Comparison of ENCODE assay signal across 8 mouse cellular contexts in the genomic region with DNA sequence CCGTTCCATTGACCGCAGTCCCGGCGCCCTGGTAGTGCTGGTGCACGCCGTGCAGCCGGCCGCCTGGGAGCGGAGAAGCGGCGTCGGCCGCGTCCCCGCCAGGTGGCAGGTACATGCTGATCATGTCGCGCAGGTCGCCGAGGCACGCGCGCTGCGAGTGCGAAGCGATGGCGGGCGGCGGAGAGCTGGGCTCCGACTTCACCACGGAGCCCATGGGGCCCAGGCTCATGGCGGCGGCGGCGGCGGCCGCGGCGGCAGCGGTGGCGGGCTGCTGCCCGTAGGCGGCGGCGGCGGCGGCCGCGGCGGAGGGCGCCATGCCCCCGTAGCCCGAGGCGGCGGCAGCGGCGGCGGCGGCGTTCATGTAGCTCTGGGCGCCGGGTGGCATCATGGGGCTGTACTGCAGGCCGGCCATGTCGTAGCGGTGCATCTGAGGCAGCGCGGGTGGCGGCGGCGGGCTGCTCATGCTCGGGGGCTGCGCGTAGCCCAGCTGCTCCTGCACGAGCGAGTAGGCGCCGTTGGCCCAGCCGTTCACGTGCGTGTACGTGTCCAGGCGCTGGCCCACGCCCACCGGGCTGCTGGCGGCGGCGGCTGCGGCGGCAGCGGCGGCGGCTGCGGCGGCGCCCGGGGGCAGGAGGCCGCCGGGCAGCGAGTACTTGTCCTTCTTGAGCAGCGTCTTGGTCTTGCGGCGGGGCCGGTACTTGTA. TPM values are rescaled to one million over a fixed set of nuclear protein-coding genes. Genes with fewer than 3 reads are reported as not detected.
DNase-seq lines count a peak whose midpoint lies in the region; ATAC-seq lines count a peak whose summit lies in the region.

No protein-coding gene starts in this region.

- H3K4me1 ChIP-seq in forebrain, embryonic 15.5 days: peaks cover 19% of the 10 kb centered on the region
- H3K4me1 ChIP-seq in limb, embryonic 12.5 days (replicated peaks): no peaks in the 10 kb centered on the region

- no peaks in the 10 kb centered on the region for H3K9me3 ChIP-seq in forebrain, embryonic 15.5 days
- H3K9me3 ChIP-seq in limb, embryonic 12.5 days: no peaks in the 10 kb centered on the region

- 30% methylated on average over 80 of the region's 102 CpGs for WGBS in forebrain, embryonic 15.5 days
- WGBS in limb, embryonic 12.5 days: 24% methylated on average over 54 of the region's 102 CpGs

- H3K27ac ChIP-seq in forebrain, embryonic 15.5 days (replicated peaks): peak overlapping the region; percentile 65
- no peak overlapping the region for H3K27ac ChIP-seq in limb, embryonic 12.5 days

- peak; percentile 50 for ATAC-seq in forebrain, embryonic 15.5 days (replicated peaks)
- peak; percentile 54; the same call in 1 of the 2 replicates for ATAC-seq in limb, embryonic 12.5 days (ENCODE audit: insufficient number of reproducible peaks, insufficient read depth, low FRiP score, low TSS enrichment, low read depth)

- H3K4me2 ChIP-seq in forebrain, embryonic 15.5 days (replicated peaks): peak overlapping the region; percentile 75
- peak overlapping the region; percentile 63 for H3K4me2 ChIP-seq in limb, embryonic 12.5 days

- no peaks in the 10 kb centered on the region for H3K36me3 ChIP-seq in forebrain, embryonic 15.5 days
- no peaks in the 10 kb centered on the region for H3K36me3 ChIP-seq in limb, embryonic 12.5 days

- peak overlapping the region; percentile 60 for H3K4me3 ChIP-seq in forebrain, embryonic 15.5 days
- peak overlapping the region; percentile 41 for H3K4me3 ChIP-seq in limb, embryonic 12.5 days (replicated peaks)

- H3K27me3 ChIP-seq in forebrain, embryonic 15.5 days: no peaks in the 10 kb centered on the region
- H3K27me3 ChIP-seq in limb, embryonic 12.5 days: peaks cover 93% of the 10 kb centered on the region

- DNase-seq in frontal cortex, postnatal 36 days (ENCODE audit: low spot score in 2 of 2): peak; percentile 9 to 12
- DNase-seq in frontal cortex, postnatal 25 days (ENCODE audit: low spot score in 2 of 2): no peak
- DNase-seq in right cerebral cortex, postnatal 10 days (ENCODE audit: low spot score in 2 of 2): peak; percentile 46 to 47
- no peak for DNase-seq in right cerebral cortex, postnatal 36 days (ENCODE audit: low spot score in 2 of 2)
- DNase-seq in retina, postnatal 1 day: peak; percentile 73
- DNase-seq in adipocyte (ENCODE audit: low spot score): no peak

- peak overlapping the region; percentile 56 for H3K9ac ChIP-seq in forebrain, embryonic 15.5 days (replicated peaks)
- H3K9ac ChIP-seq in limb, embryonic 12.5 days (replicated peaks): no peak overlapping the region

RNA-seq across cellular contexts. Expression of gene Sox3, which starts 1.0 kb away (rescaled TPM):
- 2.7 and 4.3 TPM in 2 replicates for polyA plus RNA-seq in forebrain, embryonic 15.5 days (2015; fragmentation: Nextera tagmentation; extraction: Ambion mirVana)
- not detected in 2 replicates for polyA plus RNA-seq in limb, embryonic 12.5 days (2016; fragmentation: Nextera tagmentation; extraction: Ambion mirVana)

Comparison
In these comparisons a context has a peak if more than half of its experiments do, and no peak if none do; other contexts are left out.
1. DNase-seq: peak in frontal cortex, postnatal 36 days (2 of 2), right cerebral cortex, postnatal 10 days (2 of 2) and retina, postnatal 1 day (single experiment); none in frontal cortex, postnatal 25 days (0 of 2), right cerebral cortex, postnatal 36 days (0 of 2) and adipocyte (single experiment).